Mouse (Mus musculus) intestine, embryonic 16.5 days (tissue): ENCODE measurements around the gene Elmo1. TPM values are rescaled to one million over a fixed set of nuclear protein-coding genes. Genes with fewer than 3 reads are reported as not detected.

ENCODE experiments used
- ATAC-seq: fragments of 200-750 bp; cut with Nextera tagmentation; 2 replicates; pipeline ENCODE4 v1.8.0; 2017; ENCODE audit warnings: moderate TSS enrichment, moderate library complexity
- H3K27ac ChIP-seq: fragments of 300-500 bp; sonication (generic); 2 replicates; pipeline ENCODE4 v1.5.1; 2014; ENCODE audit warnings: mild to moderate bottlenecking, low read length
- H3K27me3 ChIP-seq: fragments of 300-500 bp; sonication (generic); replicated peaks from 2 replicates; pipeline ENCODE4 v1.6.1; 2014; ENCODE audit warnings: low read length, control low read depth, mixed read lengths; ENCODE audit not compliant: control insufficient read depth, insufficient read depth
- H3K36me3 ChIP-seq: fragments of 300-500 bp; sonication (generic); 2 replicates; pipeline ENCODE4 v1.6.1; 2014; ENCODE audit warnings: low read length, control low read depth; ENCODE audit not compliant: control insufficient read depth, insufficient read depth
- H3K4me1 ChIP-seq: fragments of 300-500 bp; sonication (generic); 2 replicates; pipeline ENCODE4 v1.6.1; 2014; ENCODE audit warnings: low read length, control low read depth, mixed read lengths; ENCODE audit not compliant: control insufficient read depth, insufficient read depth
- H3K4me2 ChIP-seq: fragments of 300-500 bp; sonication (generic); 2 replicates; pipeline ENCODE4 v1.6.1; 2014; ENCODE audit warnings: low read depth, low read length, control low read depth
- H3K4me3 ChIP-seq: fragments of 300-500 bp; sonication (generic); 2 replicates; pipeline ENCODE4 v1.5.1; 2014; ENCODE audit warnings: mild to moderate bottlenecking, low read length
- H3K9ac ChIP-seq: fragments of 300-500 bp; sonication (generic); 2 replicates; pipeline ENCODE4 v1.6.1; 2014; ENCODE audit warnings: low read depth, low read length
- H3K9me3 ChIP-seq: fragments of 300-500 bp; sonication (generic); 2 replicates; pipeline ENCODE4 v1.6.1; 2016; ENCODE audit warnings: low read length, control low read depth; ENCODE audit not compliant: control insufficient read depth
- WGBS: fragments of 180-500 bp; shearing (Covaris S2); extraction: QIAGEN DNeasy Blood & Tissue Kit; methylation state at CpG from one replicate; pipeline ENCODE4 v1.1.7; 2014; 5-methylcytosine and 5-hydroxymethylcytosine counted together
- polyA plus RNA-seq: library from polyadenylated mRNA; unstranded; fragments of >200 nt; fragmentation: Nextera tagmentation; extraction: Ambion mirVana; gene quantifications from 2 replicates; pipeline ENCODE4 v1.2.1, GENCODE M21; 2015

The Elmo1 gene
- polyA plus RNA-seq: 14.4 and 17.5 TPM in 2 replicates

GRCm38 (mm10) chr13:20090133-20090710 lies at the start of gene Elmo1:
Gene Elmo1 (plus strand): TSS chr13:20090596.
- under 1% methylated on average over 48 of the region's 49 CpGs for WGBS
- Histone ChIP-seq H3K27me3 (no peaks in the 10 kb centered on the region), H3K9ac (peak within 1 kb of the TSS; percentile 86), H3K4me1 (peaks cover 3% of the 10 kb centered on the region; the same call in 1 of the 2 replicates), H3K27ac (peak within 1 kb of the TSS; percentile 89), H3K36me3 (no peaks in the 10 kb centered on the region), H3K9me3 (no peaks in the 10 kb centered on the region), H3K4me2 (peak within 1 kb of the TSS; percentile 82), H3K4me3 (peak within 1 kb of the TSS; percentile 87)
- peak; percentile 74 for ATAC-seq

DNA sequence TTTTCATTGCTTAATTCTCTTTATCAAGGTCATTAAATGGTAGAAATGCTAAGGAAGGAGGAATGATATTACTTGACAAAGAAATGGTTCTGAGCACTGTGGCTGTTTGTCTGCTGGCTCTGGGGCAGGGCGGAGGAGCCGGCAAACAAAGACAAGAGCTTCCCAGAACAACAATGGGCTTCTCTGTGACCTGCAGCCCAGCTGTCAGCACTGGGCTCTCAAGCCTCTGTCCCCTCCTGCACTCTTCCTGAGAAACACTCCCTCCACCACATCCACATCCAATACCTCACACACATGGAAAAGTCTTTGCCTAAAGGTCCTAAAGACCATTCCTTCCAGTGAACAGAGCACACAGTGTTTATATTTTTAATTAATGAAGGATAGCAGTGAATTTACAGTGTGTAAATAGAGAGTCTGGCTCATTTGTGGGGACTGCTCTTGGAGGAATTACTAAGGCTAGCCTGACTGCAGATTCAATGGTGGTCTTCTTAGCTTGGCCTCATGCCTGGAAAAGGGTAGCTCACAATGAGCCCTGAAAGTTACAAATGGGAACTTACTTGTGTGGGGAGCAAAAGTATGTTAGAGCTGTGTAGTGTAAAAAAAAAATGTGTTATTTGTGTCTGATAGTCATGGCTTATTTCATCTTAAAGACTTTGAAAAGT lies 49.1 kb upstream of the Elmo1 start:
- Histone ChIP-seq H3K9ac (no peak overlapping the region), H3K4me2 (no peak overlapping the region), H3K4me1 (0 out of 2 replicates have a peak, but pooled peaks cover 2% of the 10 kb centered on the region), H3K9me3 (no peaks in the 10 kb centered on the region), H3K27ac (0 out of 2 replicates have a peak overlapping the region, but pooled peaks have one; percentile 16), H3K4me3 (no peak overlapping the region), H3K36me3 (no peaks in the 10 kb centered on the region), H3K27me3 (no peaks in the 10 kb centered on the region)
- ATAC-seq: peak; percentile 55
- 44% methylated on average over 2 of the region's 2 CpGs for WGBS

- no peak for ATAC-seq
- Histone ChIP-seq H3K36me3 (no peaks in the 10 kb centered on the region), H3K27me3 (no peaks in the 10 kb centered on the region), H3K9me3 (no peaks in the 10 kb centered on the region), H3K27ac (no peak overlapping the region), H3K9ac (no peak overlapping the region), H3K4me3 (no peak overlapping the region), H3K4me2 (no peak overlapping the region), H3K4me1 (0 out of 2 replicates have a peak, but pooled peaks cover 2% of the 10 kb centered on the region)
- 60% methylated on average over 2 of the region's 2 CpGs for WGBS
These were observed 47.5 kb upstream of the Elmo1 start for GRCm38 (mm10) chr13:20042856-20043255.

DNA sequence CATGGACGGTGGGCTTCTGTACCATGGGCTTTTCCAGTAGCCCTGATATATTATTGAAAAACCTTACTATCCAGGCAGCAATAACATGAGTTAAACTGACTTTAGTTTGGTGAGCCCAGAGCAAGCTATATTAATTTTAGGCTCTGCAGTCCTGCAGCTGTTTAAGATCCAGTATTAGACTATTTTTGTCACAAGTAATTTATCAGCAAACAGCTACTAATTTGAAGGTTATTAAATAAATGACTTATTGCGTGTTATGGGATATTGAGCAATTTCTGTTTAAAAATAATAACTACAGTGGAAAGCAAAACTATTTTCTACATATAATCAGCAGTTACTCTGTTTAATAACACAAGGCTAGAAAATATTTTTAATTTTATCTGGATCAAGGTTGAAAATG lies 45.0 kb upstream of the Elmo1 start:
- 0 out of 2 replicates have a peak, but pooled peaks cover 2% of the 10 kb centered on the region for H3K4me1 ChIP-seq
- no peaks in the 10 kb centered on the region for H3K36me3 ChIP-seq
- WGBS: 76% methylated on average over 2 of the region's 2 CpGs
- H3K27me3 ChIP-seq: no peaks in the 10 kb centered on the region
- no peaks in the 10 kb centered on the region for H3K9me3 ChIP-seq
- H3K27ac ChIP-seq: no peak overlapping the region
- no peak overlapping the region for H3K4me2 ChIP-seq
- ATAC-seq: no peak
- no peak overlapping the region for H3K9ac ChIP-seq
- no peak overlapping the region for H3K4me3 ChIP-seq

DNA sequence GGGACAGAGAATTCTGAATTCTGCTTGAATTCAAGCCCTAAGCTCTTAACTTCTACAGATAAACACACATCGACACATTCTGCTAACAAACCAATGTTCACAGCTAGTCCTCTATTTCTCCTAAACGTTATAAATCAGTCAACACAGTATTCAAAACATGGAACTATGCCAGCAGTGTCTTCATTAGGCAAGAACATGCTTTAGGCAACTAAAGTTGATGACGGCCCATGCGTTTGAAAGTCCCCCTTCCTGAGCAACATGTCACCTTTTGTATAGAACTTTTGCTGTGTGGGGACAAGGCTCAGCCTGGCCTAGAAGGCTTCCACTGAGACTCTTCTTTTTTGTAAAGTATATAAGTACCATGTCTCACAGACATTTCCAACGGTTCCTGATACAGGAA lies 44.6 kb upstream of the Elmo1 start:
- Histone ChIP-seq H3K36me3 (no peaks in the 10 kb centered on the region), H3K4me2 (no peak overlapping the region), H3K27ac (no peak overlapping the region), H3K27me3 (no peaks in the 10 kb centered on the region), H3K4me3 (no peak overlapping the region), H3K9me3 (no peaks in the 10 kb centered on the region), H3K4me1 (0 out of 2 replicates have a peak, but pooled peaks cover 2% of the 10 kb centered on the region), H3K9ac (no peak overlapping the region)
- no peak for ATAC-seq
- 52% methylated on average over 5 of the region's 5 CpGs for WGBS

DNA sequence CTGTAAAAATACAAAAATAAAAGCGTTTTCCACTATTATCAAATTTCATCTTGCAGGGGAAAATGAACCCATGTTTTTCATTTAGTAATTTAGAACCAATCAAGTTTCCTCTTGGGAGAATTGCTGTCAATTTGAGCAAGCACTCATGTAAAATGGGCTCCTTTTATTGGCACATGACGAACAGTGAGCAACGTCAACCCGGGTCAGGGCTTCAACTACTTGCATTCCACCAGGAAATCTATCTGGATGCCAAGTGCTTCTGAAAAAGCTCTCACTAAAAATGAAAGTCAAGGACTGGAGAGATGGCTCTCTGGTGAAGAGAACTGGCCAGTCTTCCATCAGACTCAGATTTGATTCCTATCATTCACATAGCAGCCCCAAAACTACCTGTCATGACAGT lies 44.0 kb upstream of the Elmo1 start:
- Histone ChIP-seq H3K4me1 (no peaks in the 10 kb centered on the region), H3K27ac (no peak overlapping the region), H3K4me2 (no peak overlapping the region), H3K9me3 (no peaks in the 10 kb centered on the region), H3K4me3 (no peak overlapping the region), H3K36me3 (no peaks in the 10 kb centered on the region), H3K9ac (no peak overlapping the region), H3K27me3 (no peaks in the 10 kb centered on the region)
- 77% methylated on average over 4 of the region's 4 CpGs for WGBS
- no peak for ATAC-seq

DNA sequence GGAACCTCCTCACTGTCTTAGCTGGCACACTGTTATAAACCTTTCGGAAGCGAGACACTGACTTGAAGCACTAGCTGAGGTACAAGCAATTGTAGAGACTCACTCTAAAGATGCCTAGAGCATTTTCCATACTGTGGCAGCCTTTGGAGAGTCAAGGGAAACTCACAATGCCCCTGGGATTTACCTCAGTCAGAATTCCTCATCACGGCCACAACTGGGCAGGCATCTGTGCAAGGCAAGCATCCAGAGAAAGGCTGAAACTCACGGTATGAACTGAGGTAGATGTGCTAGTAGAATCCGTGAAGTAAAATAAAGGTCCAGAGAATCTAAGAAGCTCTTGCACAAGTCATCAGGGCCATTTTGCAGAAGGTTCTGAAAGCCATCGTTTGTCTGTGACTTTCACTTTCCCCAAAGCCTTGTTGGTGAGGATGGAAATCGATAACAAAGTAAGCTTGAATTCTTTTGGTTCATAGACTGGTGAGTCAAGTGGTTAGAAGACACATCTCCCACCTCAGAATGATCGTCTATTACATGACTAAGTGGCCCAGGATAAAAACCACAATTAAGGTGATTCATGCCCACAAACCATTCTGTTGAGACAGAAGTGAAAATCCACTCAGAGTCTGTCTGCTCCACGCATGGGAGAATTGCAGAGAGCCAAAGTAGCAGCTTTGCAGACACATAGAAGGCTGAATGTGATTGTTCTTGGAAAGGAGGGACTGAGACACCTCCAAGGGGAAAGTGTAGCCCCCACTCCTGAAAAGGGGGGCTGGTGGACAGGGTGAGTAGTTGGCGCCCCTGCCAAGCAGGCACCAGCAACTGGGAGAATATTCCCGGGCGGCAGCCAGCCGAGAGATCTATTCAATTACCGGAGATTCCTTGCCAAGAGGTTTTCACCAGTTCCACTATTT lies 42.2 kb upstream of the Elmo1 start:
- H3K36me3 ChIP-seq: no peaks in the 10 kb centered on the region
- no peak overlapping the region for H3K4me3 ChIP-seq
- no peak for ATAC-seq
- no peaks in the 10 kb centered on the region for H3K27me3 ChIP-seq
- H3K4me2 ChIP-seq: no peak overlapping the region
- H3K4me1 ChIP-seq: no peaks in the 10 kb centered on the region
- WGBS: 71% methylated on average over 14 of the region's 14 CpGs
- H3K27ac ChIP-seq: no peak overlapping the region
- no peaks in the 10 kb centered on the region for H3K9me3 ChIP-seq
- H3K9ac ChIP-seq: no peak overlapping the region

GRCm38 (mm10) chr13:20048837-20049160 lies 41.6 kb upstream of the Elmo1 start:
- WGBS: 58% methylated on average over 2 of the region's 2 CpGs
- Histone ChIP-seq H3K36me3 (no peaks in the 10 kb centered on the region), H3K4me1 (no peaks in the 10 kb centered on the region), H3K4me3 (no peak overlapping the region), H3K4me2 (no peak overlapping the region), H3K27me3 (no peaks in the 10 kb centered on the region), H3K27ac (no peak overlapping the region), H3K9ac (no peak overlapping the region), H3K9me3 (no peaks in the 10 kb centered on the region)
- no peak for ATAC-seq

DNA sequence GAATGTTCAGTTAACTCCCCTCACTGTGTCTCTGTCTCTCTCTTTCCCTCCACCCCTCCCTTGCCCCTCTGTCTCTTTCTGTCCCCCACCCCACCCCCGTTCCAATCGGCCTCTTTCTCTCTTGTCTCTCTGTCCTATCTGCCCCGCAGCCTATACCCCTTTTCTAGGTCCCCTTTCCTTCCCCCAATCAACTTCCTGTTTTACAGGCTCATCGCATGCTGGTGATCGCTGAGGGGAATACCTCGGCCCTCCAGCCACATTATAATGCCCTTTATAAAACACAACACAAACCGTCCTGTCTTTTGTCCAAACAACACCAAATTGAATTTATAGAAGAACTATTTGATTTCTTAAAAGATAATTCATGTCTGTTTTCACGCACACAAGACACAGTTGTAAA lies 40.7 kb upstream of the Elmo1 start:
- no peaks in the 10 kb centered on the region for H3K4me1 ChIP-seq
- H3K27ac ChIP-seq: no peak overlapping the region
- no peaks in the 10 kb centered on the region for H3K36me3 ChIP-seq
- no peak overlapping the region for H3K4me3 ChIP-seq
- H3K9me3 ChIP-seq: no peaks in the 10 kb centered on the region
- no peak overlapping the region for H3K4me2 ChIP-seq
- H3K27me3 ChIP-seq: no peaks in the 10 kb centered on the region
- WGBS: 70% methylated on average over 8 of the region's 8 CpGs
- no peak for ATAC-seq
- H3K9ac ChIP-seq: no peak overlapping the region
